Mouse (Mus musculus) liver, embryonic 14.5 days (tissue): ENCODE results near the gene Zfp719. TPM values are rescaled to one million over a fixed set of nuclear protein-coding genes. Genes with fewer than 3 reads are reported as not detected.

ENCODE experiments used
- ATAC-seq: fragments of 200-750 bp; cut with Nextera tagmentation; 2 replicates; pipeline ENCODE4 v1.8.0; 2017; ENCODE audit warnings: moderate number of reproducible peaks, mild to moderate bottlenecking, moderate library complexity; ENCODE audit not compliant: insufficient read depth
- DNase-seq, 3 experiments: peaks; one replicate each; pipeline ENCODE4 v3.0.0-alpha.2; 2012 to 2013; ENCODE audit warnings: low read depth in 3 of 3, low spot score in 3 of 3
- H3K27ac ChIP-seq: fragments of 300-500 bp; sonication (generic); 2 replicates; pipeline ENCODE4 v1.5.1; 2014; ENCODE audit warnings: moderate library complexity, mild to moderate bottlenecking, control low read depth, inconsistent platforms
- H3K27me3 ChIP-seq: fragments of 300-500 bp; sonication (generic); 2 replicates; pipeline ENCODE4 v1.6.1; 2014; ENCODE audit warnings: mild to moderate bottlenecking, low read length, moderate library complexity; ENCODE audit not compliant: control insufficient read depth, insufficient read depth
- H3K36me3 ChIP-seq: fragments of 300-500 bp; sonication (generic); replicated peaks from 2 replicates; pipeline ENCODE4 v1.6.1; 2014; ENCODE audit warnings: low read depth; ENCODE audit not compliant: control insufficient read depth, insufficient read depth
- H3K4me1 ChIP-seq, 2 experiments: fragments of 200-500 bp in 1 of 2; fragments of 300-500 bp in 1 of 2; sonication (generic) in 1 of 2; replicated peaks; 2 replicates each; pipeline ENCODE4 v1.6.1; 2012 to 2014; ENCODE audit warnings: antibody characterized with exemption in 1 of 2, inconsistent platforms in 1 of 2, low read length in 1 of 2; ENCODE audit not compliant: control insufficient read depth in 2 of 2, insufficient read depth in 2 of 2
- H3K4me2 ChIP-seq: fragments of 300-500 bp; sonication (generic); 2 replicates; pipeline ENCODE4 v1.6.1; 2014; ENCODE audit warnings: low read depth, mild to moderate bottlenecking, control low read depth, moderate library complexity
- H3K4me3 ChIP-seq, 2 experiments: fragments of 200-500 bp in 1 of 2; fragments of 300-500 bp in 1 of 2; sonication (generic) in 1 of 2; 2 replicates each; pipeline ENCODE4 v1.5.1; 2012 to 2014; ENCODE audit warnings: low read depth in 2 of 2, low read length in 2 of 2, mild to moderate bottlenecking in 2 of 2, control low read depth in 1 of 2, inconsistent platforms in 1 of 2, moderate library complexity in 1 of 2; ENCODE audit not compliant: insufficient read depth in 1 of 2
- H3K9ac ChIP-seq: fragments of 300-500 bp; sonication (generic); replicated peaks from 2 replicates; pipeline ENCODE4 v1.6.1; 2014; ENCODE audit warnings: mild to moderate bottlenecking, control low read depth, moderate library complexity
- H3K9me3 ChIP-seq: fragments of 300-500 bp; sonication (generic); 2 replicates; pipeline ENCODE4 v1.6.1; 2016; ENCODE audit warnings: low read length, mixed read lengths; ENCODE audit not compliant: control insufficient read depth
- CTCF ChIP-seq: IDR thresholded peaks from 2 replicates; pipeline ENCODE4 v1.5.1; 2016; ENCODE audit warnings: antibody characterized with exemption, low read depth, control low read depth
- EP300 ChIP-seq: IDR thresholded peaks from 2 replicates; pipeline ENCODE4 v1.6.1; 2016; ENCODE audit warnings: antibody characterized with exemption, low read depth
- WGBS: fragments of 180-500 bp; shearing (Covaris S2); extraction: QIAGEN DNeasy Blood & Tissue Kit; methylation state at CpG from one replicate; pipeline ENCODE4 v1.1.7; 2014; ENCODE audit not compliant: insufficient replicate concordance; 5-methylcytosine and 5-hydroxymethylcytosine counted together
- polyA plus RNA-seq, 2 experiments: library from polyadenylated mRNA; depleted of rRNA in 1 of 2; stranded (reverse) in 1 of 2; unstranded in 1 of 2; fragments of >200 nt; fragmentation: Nextera tagmentation in 1 of 2; extraction: Ambion mirVana in 1 of 2; gene quantifications; 2 replicates each; pipeline versions ENCODE4 v1.2.1 to v1.2.3; 2012 to 2014

Zfp719 gene
- 0.56 and 0.87 TPM in 2 replicates for polyA plus RNA-seq (2012; rRNA removed)
- 1.6 and 1.7 TPM in 2 replicates for polyA plus RNA-seq (2014; fragmentation: Nextera tagmentation; extraction: Ambion mirVana)

DNA sequence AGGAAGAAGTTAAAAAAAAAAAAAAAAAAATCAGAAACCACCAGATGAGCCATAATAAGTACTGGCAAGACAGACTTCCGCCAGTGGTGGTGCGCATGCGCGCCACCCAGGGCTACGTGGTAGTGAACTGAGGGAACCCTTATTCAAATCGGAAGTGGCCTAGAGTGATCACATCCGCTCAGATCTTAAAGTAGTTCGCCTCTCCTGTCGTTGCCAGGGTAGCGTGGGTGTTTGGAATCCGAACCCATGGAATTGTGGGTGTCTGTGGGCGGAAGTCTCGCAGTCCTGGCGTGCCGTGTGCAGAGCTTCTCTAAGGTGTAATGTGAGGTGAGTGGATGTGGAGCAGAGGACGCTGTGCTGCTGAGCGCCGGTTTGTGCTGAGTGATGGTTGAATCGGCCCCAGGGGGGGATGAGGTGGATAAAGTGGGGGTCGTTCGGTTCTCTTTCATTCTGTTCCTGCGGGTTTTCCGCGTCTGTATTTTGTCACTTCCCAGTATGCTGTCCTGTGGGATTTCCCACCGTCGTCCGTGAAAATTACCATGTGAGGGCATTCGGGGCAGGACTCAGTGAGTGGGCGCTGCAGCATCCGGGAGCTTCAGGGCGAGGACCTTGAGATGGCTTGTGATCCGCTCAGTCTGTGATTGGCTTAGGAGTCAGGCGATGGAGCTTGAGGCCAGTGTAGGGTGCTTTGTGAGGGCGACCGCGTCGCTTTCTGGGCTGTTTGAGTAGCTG is at the start of gene Zfp719:
TSS of gene Zfp719 (plus strand) at position 171 of the 732 bp plus-strand sequence.
- peak; percentile 79 to 85 (median 83) for DNase-seq
- no peaks in the 10 kb centered on the region for H3K9me3 ChIP-seq
- peak; percentile 96 for ATAC-seq
- H3K27ac ChIP-seq: no peak within 1 kb of the TSS
- H3K36me3 ChIP-seq: no peaks in the 10 kb centered on the region
- H3K4me2 ChIP-seq: peak within 1 kb of the TSS; percentile 87
- H3K4me1 ChIP-seq: peaks cover 0 to 7% of the 10 kb centered on the region in 2 experiments; a peak in 2 of 4 replicates
- H3K27me3 ChIP-seq: no peaks in the 10 kb centered on the region
- H3K4me3 ChIP-seq: peak within 1 kb of the TSS; percentile 72 to 78
- H3K9ac ChIP-seq: peak within 1 kb of the TSS; percentile 74
- no peak for TF ChIP-seq EP300
- TF ChIP-seq CTCF: no peak
- WGBS: under 1% methylated on average over 37 of the region's 37 CpGs

DNA sequence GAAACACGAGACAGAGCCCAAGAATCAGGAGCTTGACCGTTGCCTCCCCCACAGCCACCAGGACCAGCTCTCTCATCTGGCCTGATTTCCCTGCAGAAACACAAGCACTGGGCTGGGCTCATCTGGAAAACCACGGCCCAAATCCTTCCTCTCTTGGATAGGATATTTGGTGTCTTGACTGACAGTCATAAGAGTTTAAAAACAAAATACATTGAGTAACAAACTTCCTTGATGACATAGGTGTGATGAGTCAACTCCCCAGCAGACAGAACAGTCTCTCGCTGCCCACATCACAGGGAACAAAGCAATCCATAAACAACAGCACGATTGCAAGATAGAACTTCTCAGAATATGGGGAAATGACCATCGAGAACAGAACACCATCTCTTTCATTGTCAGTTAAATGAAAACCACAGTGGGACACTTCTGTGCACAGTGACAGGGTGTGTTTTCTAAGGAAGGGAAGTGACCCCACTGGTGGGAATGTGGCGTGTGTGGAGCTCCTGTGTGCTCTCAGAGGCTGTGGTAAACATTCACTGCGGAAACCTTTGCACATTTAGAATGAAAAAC is 49.1 kb upstream of the Zfp719 start:
- H3K9me3 ChIP-seq: no peaks in the 10 kb centered on the region
- no peak overlapping the region for H3K9ac ChIP-seq
- WGBS: 28% methylated on average over 8 of the region's 8 CpGs
- TF ChIP-seq EP300 (no peak), CTCF (no peak)
- DNase-seq (no peak), ATAC-seq (no peak)
- no peaks in the 10 kb centered on the region for H3K4me1 ChIP-seq
- no peak overlapping the region for H3K4me2 ChIP-seq
- no peaks in the 10 kb centered on the region for H3K36me3 ChIP-seq
- H3K4me3 ChIP-seq: no peak overlapping the region
- no peaks in the 10 kb centered on the region for H3K27me3 ChIP-seq
- H3K27ac ChIP-seq: no peak overlapping the region

DNA sequence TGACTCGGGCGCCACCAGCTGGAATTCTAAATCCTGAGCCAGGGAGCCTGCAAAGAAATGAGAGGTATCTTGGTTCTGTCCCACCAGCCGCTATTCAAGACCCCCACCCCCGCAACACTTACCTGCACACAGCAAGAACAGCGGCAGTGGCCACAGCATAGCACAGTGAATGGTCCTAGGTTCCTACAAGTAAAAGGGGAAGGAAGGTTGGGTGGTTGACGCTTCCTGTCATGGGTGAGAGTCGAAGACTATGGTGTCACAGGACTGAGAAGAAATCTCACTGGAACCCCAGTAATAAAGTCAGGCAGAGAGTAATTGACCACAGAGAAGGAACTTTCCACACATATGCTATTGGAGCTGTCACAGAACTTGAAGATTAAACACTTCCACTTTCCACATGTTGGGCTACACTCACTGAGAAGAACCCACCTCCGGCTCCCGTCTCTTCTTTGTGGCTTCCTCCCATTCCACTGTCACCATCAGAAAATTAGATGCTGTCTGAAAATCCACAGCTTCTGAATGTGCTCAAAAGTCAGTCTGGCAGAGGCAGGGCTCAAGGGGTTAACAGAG is 46.4 kb upstream of the Zfp719 start:
- H3K36me3 ChIP-seq: no peaks in the 10 kb centered on the region
- H3K27me3 ChIP-seq: no peaks in the 10 kb centered on the region
- WGBS: 19% methylated on average over 9 of the region's 9 CpGs
- H3K4me1 ChIP-seq: no peaks in the 10 kb centered on the region
- no peaks in the 10 kb centered on the region for H3K9me3 ChIP-seq
- no peak overlapping the region for H3K4me2 ChIP-seq
- ATAC-seq (peak; percentile 33; the same call in 1 of the 2 replicates), DNase-seq (peak in 1 of 3 experiments; percentile 12)
- H3K27ac ChIP-seq: no peak overlapping the region
- no peak overlapping the region for H3K9ac ChIP-seq
- no peak for TF ChIP-seq EP300
- no peak for TF ChIP-seq CTCF
- 0 out of 4 replicates have a peak overlapping the region, but pooled peaks of 1 of the 2 experiments have one; percentile 11 for H3K4me3 ChIP-seq

DNA sequence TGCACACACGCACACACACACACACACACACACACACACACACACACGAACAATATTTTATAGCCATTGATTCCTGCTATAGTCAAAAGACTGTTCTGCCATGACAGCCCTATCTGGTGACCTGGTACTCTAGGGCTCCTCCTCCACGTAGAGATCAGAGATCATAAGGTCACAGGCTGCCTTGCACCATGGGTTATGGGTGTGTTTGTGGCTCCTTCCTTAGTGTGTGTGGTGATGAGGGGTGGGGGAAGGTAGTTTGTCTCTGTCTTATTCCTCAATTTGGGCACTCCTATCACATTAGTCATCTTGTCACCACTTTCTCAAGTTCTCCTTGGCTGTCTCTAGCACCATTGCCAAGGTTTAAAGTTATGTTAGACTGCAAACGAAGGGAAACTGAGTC is 40.9 kb upstream of the Zfp719 start:
- Histone ChIP-seq H3K36me3 (no peaks in the 10 kb centered on the region), H3K9me3 (no peaks in the 10 kb centered on the region), H3K4me1 (no peaks in the 10 kb centered on the region; a peak in 1 of 4 replicates), H3K27me3 (no peaks in the 10 kb centered on the region), H3K4me2 (no peak overlapping the region), H3K9ac (no peak overlapping the region), H3K4me3 (no peak overlapping the region), H3K27ac (no peak overlapping the region)
- DNase-seq (no peak), ATAC-seq (no peak)
- no peak for TF ChIP-seq CTCF
- 40% methylated on average over 4 of the region's 4 CpGs for whole genome bisulfite sequencing
